ENCODE assay signal across 24 mouse cellular contexts in genomic region chr8:66758519-66758918, GRCm38 (mm10).
DNase-seq lines count a peak whose midpoint lies in the region; ATAC-seq and TF ChIP-seq lines count a peak whose summit lies in the region.
"Had no signal": no experiment of that assay in that cellular context is flagged by ENCODE, and none has a peak within 500 bp of the region (broad histone marks: within the 10 kb centered on the region; RNA-seq: fewer than 3 reads in every experiment).

No protein-coding gene starts in this region.

- WGBS in stomach, postnatal 0 days: 77% methylated on average over 2 of the region's 2 CpGs

- H3K4me1 ChIP-seq in embryonic fibroblast, embryonic 13.5 days (ENCODE audit: control insufficient read depth, insufficient read depth, low read length): peaks cover 16% of the 10 kb centered on the region
- H3K4me1 ChIP-seq in stomach, postnatal 0 days (replicated peaks; ENCODE audit: control insufficient read depth, insufficient read depth): no peaks in the 10 kb centered on the region

- TF ChIP-seq EP300 in stomach, postnatal 0 days (optimal IDR thresholded peaks at IDR 0.05): no peak

- no peaks in the 10 kb centered on the region for H3K9me3 ChIP-seq in stomach, postnatal 0 days (ENCODE audit: control insufficient read depth, low read length)
- H3K9me3 ChIP-seq: G1E had no signal

- no peak for TF ChIP-seq CTCF in embryonic fibroblast, embryonic 13.5 days (IDR thresholded peaks at IDR 0.05; ENCODE audit: borderline replicate concordance, insufficient read depth, low read length)
- TF ChIP-seq CTCF in stomach, postnatal 0 days (IDR thresholded peaks at IDR 0.05; ENCODE audit: low read depth): no peak
- TF ChIP-seq CTCF in layer of hippocampus, adult 2 months (conservative IDR thresholded peaks at IDR 0.05): no peak

- H3K9ac ChIP-seq in stomach, postnatal 0 days (ENCODE audit: low read length): no peak overlapping the region

- no peaks in the 10 kb centered on the region for H3K27me3 ChIP-seq in stomach, postnatal 0 days (ENCODE audit: control insufficient read depth, insufficient read depth, low read length)
- H3K27me3 ChIP-seq: CH12.LX, Patski had no signal

- ATAC-seq in stomach, postnatal 0 days (ENCODE audit: low FRiP score, low TSS enrichment): peak; percentile 85
- no peak for ATAC-seq in frontal cortex, adult (ENCODE audit: low TSS enrichment)
- ATAC-seq in megakaryocyte, adult 5-6 weeks (ENCODE audit: poor library complexity, severe bottlenecking): no peak
- ATAC-seq: activated CD4-positive, CD25-positive, alpha-beta regulatory T cell, adult 4 months; CD4-positive, CD25-positive, alpha-beta regulatory T cell, adult 4 months; Patski had no signal

- H3K27ac ChIP-seq in embryonic fibroblast, embryonic 13.5 days (ENCODE audit: insufficient read depth, low read length): peak overlapping the region; percentile 96
- no peak overlapping the region for H3K27ac ChIP-seq in stomach, postnatal 0 days (replicated peaks)
- H3K27ac ChIP-seq in layer of hippocampus, adult 2 months: no peak overlapping the region

- H3K4me2 ChIP-seq in stomach, postnatal 0 days (replicated peaks; ENCODE audit: low read depth): no peak overlapping the region

- DNase-seq in 3T3-L1 (ENCODE audit: low read depth, low spot score): peak; percentile 83
- peak; percentile 29 for DNase-seq in NIH3T3 (ENCODE audit: low read depth)
- no peak for DNase-seq in stomach, postnatal 0 days (ENCODE audit: low spot score)
- no peak for DNase-seq in kidney, adult 9 months
- DNase-seq in layer of hippocampus, adult 2 months (ENCODE audit: low spot score in 2 of 2): no peak
- DNase-seq: adrenal gland, adult 2 months; adrenal gland, adult 8-10 months; adrenal gland, postnatal 10 days; adrenal gland, postnatal 14 days; adrenal gland, postnatal 25 days; adrenal gland, postnatal 36 days; B cell, adult 2 months; cerebellum, adult 11 months; cerebellum, adult 11-12 months; cerebellum, adult 18-20 months; cerebellum, adult 2 months had no signal

- no peaks in the 10 kb centered on the region for H3K36me3 ChIP-seq in stomach, postnatal 0 days (ENCODE audit: control insufficient read depth, insufficient read depth, low read length)
- H3K36me3 ChIP-seq: G1E had no signal

- H3K4me3 ChIP-seq in embryonic fibroblast, embryonic 13.5 days (ENCODE audit: insufficient read depth, low read length): no peak overlapping the region
- no peak overlapping the region for H3K4me3 ChIP-seq in stomach, postnatal 0 days (ENCODE audit: low read depth, low read length)
- no peak overlapping the region for H3K4me3 ChIP-seq in layer of hippocampus, adult 2 months

- no peak for TF ChIP-seq POLR2A in embryonic fibroblast, embryonic 13.5 days (IDR thresholded peaks at IDR 0.05; ENCODE audit: low read depth, low read length)

Comparison
In these comparisons a context has a peak if more than half of its experiments do, and no peak if none do; other contexts are left out.
1. DNase-seq: peak in 3T3-L1 (single experiment) and NIH3T3 (single experiment); none in stomach, postnatal 0 days (single experiment), kidney, adult 9 months (single experiment) and layer of hippocampus, adult 2 months (0 of 2).